Mouse (Mus musculus) skeletal muscle tissue, adult 2 months (tissue): ENCODE results near the gene Parvb.

Experiments used
- DNase-seq: peaks from one replicate; pipeline ENCODE4 v3.0.0-alpha.2; 2012; ENCODE audit warnings: low read depth, low spot score

Parvb gene

DNA sequence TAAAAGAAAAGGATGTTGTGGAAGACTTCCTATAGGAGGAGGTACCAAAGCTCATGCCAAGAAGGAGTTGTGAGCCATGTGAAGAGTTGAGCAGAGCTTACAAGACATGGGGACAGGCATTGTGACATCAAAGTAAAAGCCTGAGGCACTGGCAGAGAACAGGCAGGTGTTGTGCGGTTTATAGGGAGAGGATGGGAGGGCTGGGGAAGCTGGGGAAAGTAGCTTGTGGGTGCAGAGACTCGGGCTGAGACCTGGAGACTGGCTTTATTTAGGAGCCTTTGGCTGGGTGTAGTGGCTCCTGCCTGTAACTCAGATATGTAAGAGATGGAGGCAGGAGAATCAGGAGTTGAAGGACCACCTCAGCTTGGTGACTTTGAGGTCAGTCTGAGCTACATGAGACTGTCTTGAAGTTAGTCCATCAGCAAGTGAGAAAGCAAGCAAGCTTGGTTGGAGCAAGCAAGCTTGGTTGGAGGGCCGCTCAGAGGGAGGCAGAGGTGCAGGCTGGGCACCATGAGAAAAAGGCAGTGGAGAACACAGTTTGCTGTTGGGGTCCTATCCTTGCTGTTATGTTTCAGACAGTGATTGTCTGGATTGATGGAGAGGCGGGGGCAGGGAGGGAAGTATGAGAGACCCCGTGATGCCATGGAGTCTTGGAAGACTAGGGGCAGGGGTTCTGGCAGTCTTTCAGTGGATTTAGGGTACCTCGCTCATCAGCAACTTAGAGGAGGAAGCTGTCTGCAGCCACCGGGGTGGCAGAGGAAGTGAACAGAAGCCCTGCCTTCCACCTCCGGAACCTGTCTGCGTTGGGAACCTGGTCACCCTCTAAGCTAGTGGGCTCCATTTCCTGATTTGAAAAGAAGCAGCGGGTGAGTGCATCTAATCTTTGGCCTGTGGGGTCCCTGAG, 92.4 kb downstream of the Parvb start, which contains the start of gene Parvg:
Gene Parvg (plus strand): TSS at position 61 of the 904 bp plus-strand sequence.
- DNase-seq, result no peak

GRCm38 (mm10) chr15:84324870-84325553, 93.2 kb downstream of the Parvb start:
- DNase-seq, result no peak

GRCm38 (mm10) chr15:84325736-84326135, 93.9 kb downstream of the Parvb start:
- peak; percentile 34 for DNase-seq

- DNase-seq, result no peak
Measured at GRCm38 (mm10) chr15:84328870-84329269, 97.0 kb downstream of the Parvb start.

GRCm38 (mm10) chr15:84329940-84330339, 98.1 kb downstream of the Parvb start:
- DNase-seq, result no peak

DNA sequence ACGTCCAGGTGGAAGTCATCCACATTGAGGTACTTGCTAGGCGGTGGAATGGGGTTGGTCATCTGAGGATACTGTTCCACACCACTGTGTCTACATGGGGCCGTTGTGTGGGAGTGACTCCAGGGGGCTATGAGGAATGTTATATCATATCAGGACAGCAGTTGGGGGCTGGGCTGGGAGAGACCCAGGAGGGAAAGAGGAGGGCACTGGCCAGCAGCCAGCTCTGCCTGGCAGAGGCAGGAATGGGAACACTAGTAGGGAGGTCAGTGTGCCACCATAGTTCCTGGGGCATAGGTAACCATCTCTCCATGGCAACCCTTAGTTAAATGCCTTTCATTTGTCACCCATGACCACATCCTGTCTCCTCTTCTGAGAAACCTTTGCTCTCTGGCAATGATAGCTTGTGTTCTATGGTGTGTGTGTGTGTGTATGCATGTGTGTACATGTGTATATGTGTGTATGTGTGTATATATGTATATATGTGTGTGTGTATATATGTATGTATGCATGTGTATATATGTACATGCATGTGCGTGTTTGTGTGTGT, 99.3 kb downstream of the Parvb start:
- no peak for DNase-seq

GRCm38 (mm10) chr15:84336281-84336817, 104.5 kb downstream of the Parvb start:
- DNase-seq, result no peak

GRCm38 (mm10) chr15:84337599-84337998, 105.8 kb downstream of the Parvb start:
- no peak for DNase-seq

GRCm38 (mm10) chr15:84340926-84341325, 109.1 kb downstream of the Parvb start:
- DNase-seq, result no peak

DNA sequence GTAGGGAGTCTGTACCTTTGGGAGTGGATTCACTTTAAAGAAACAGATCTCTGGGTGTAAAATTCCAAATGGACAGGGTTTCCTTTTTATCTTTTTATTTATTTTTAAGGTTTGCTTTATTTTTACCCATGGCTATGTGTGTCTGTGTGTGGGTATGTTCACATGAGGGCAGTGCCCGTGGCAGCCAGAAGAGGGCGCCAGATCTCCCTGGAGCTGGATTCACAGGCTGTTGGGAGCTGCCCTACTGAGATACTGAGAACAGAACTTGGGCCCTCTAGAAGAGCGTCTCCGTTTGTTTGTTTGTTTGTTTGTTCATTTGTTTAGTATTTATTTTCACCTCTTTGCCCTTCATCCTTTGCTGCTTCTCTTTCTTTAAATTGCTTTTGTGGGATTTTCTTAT, 116.9 kb downstream of the Parvb start:
- no peak for DNase-seq

DNA sequence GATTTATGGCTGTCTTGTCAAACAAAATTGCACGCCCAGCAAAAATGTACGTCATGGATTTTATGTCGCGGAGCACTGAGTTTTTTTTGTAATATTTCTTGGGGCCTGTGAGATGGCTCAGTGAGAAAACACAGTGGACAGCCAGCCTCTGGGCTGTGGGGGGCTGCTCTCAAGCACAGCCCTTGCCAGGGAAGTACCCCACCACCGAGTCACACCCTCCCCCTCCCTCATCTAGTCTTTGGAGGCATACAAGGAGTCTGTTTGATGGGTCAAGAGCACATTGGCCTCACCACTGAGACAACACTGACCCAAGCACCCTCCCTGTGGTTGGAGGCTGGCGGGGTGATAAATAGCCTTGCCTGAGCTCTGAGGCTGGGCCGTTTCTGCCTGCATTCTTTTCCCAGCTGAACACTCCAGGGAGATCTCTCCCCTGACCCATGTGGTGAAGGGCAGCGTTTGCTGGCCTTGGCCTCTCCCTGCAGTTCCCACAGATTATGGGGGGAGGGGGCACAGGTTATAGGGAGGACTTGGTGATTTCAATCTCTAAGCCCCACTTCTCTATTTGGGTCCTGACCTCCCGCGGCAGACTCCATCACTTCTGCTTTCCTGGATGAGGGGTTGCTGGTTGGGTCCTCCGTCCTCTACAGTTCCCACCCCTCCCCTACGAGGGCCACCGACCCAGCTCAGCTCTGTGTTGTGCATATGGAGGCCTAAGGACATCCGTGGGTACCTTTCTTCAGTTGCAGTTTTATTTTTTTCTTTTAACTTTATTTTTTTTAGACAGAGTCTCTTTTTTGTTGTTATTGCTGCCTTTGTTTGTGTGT, 118.3 kb downstream of the Parvb start:
- no peak for DNase-seq

GRCm38 (mm10) chr15:84351342-84351741, 119.5 kb downstream of the Parvb start:
- DNase-seq, result no peak

DNA sequence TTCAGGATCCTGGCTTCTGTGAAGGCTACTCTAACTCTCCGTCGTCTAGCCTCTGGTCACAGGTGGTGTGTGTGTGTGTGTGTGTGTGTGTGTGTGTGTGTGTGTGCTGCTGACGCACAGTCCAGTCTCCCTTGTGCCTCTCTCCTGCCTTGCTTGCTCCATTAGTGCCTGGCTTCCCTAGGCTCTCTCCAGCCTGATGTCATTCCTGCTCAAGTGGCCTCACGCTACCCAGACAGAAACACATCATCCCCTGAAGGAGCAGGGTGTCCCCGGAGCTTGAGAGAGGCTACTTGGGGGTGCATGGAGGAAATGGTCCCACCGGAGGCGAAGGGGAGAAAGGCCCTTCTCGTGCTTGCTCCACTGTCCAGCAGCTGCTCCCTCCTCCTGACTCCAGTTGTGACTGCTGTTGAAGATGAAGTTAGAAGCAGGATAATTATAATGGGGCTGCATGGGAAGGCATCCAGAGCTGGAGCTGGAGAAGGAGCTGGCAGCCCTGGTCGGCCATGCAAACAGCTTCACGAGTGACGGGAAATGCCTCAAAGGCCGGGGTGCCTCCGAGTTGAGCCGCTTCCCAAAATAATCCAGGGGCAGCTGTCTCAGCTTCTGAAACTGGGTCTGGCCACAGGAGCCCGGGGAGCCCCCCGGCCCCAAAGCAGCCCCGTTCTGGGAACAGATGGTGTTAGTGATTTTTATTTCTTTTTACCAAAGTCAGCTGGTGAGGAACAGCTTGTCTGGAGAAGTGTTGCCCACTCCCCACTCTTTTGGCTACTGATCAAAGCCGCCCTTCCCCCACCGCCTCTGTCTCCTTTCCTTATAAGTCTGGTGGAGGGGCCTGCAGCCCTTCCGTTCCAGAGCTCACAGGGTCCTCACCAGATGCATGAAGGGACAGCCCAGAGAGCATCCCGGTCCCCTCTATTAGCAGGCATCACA, 120.3 kb downstream of the Parvb start:
- DNase-seq, result no peak

DNA sequence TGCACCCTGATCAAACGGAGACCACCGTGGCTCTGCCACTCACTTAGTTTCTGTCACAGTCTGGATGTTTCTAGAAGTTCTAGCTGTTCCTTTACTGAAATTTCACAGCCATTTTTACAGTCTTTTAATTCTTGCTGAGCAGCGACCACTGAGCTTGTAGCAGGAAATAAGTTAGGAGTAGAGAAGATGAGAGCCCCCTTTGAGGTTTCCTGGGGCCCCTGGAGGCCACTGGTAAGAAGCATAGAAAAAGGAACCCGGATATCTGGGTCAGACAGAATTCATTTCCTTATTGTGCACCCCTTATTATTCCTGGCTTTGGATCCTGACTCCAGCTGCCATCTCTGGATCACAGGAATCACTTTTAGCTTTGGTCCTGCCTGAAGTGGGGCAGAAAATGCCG, 123.2 kb downstream of the Parvb start:
- no peak for DNase-seq

DNA sequence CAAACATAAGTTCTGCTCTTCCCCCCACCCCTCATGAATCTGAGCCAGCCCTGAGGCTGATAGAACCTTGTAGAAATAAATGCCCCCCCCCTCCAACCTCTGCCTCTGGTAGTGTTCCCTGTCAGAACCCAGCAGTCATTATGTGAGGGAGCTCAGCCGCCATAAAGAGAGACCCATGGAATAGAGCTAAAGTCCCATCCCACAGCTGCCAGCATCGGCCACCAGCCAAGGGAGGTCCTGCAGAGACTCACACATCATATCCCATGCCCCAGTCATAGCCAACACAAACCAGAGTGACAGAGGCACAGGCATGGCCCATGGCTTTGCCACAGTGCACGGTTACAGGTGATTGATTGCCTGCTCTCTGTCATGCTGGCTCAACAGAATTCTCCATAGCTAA, 132.9 kb downstream of the Parvb start:
- DNase-seq, result no peak
